Mouse (Mus musculus): ENCODE measurements around the gene Hist1h1t. TPM values are rescaled to one million over a fixed set of nuclear protein-coding genes. Genes with fewer than 3 reads are reported as not detected.
"Not testable (repeated sequence)": the region's sequence is repeated elsewhere in the genome, so short reads cannot be mapped to it uniquely, and the experiment has no call there.

Hist1h1t gene
- not detected in 2 replicates for polyA plus RNA-seq (2015; fragmentation: Nextera tagmentation; extraction: Ambion mirVana)

DNA sequence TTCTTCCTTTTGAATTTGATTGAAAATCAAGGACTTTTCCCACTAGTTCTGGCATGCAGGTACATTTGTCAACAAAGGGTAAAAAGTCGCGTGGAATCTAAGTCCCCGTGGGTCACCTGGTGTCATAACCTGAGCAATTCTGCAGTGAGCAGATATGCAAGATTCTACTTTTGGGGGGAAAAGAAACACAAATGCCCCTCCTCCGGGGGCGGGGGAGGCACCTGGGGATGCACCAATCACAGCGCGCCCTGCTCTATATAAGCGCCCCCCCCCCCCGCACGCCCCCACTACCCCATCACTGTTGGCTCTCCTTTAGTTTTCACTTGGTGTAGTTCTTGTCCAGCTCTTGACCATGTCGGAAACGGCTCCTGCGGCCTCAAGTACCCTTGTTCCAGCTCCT, at the start of gene Hist1h1t:
Hist1h1t (plus strand) TSS at position 301 of the 400 bp plus-strand sequence.
- H3K27me3 ChIP-seq (replicated peaks), result no peaks in the 10 kb centered on the region
- H3K9ac ChIP-seq, result no peak within 1 kb of the TSS
- H3K4me1 ChIP-seq (replicated peaks), result 0 out of 2 replicates have a peak, but pooled peaks cover 7% of the 10 kb centered on the region
- H3K9me3 ChIP-seq, result no peaks in the 10 kb centered on the region
- H3K4me3 ChIP-seq (replicated peaks), result no peak within 1 kb of the TSS
- H3K27ac ChIP-seq, result 0 out of 2 replicates have a peak within 1 kb of the TSS, but pooled peaks have one; percentile 32
- no peak within 1 kb of the TSS for H3K4me2 ChIP-seq (replicated peaks)
- WGBS, result 55% methylated on average over 10 of the region's 13 CpGs
- ATAC-seq, result no peak
- H3K36me3 ChIP-seq, result no peaks in the 10 kb centered on the region

DNA sequence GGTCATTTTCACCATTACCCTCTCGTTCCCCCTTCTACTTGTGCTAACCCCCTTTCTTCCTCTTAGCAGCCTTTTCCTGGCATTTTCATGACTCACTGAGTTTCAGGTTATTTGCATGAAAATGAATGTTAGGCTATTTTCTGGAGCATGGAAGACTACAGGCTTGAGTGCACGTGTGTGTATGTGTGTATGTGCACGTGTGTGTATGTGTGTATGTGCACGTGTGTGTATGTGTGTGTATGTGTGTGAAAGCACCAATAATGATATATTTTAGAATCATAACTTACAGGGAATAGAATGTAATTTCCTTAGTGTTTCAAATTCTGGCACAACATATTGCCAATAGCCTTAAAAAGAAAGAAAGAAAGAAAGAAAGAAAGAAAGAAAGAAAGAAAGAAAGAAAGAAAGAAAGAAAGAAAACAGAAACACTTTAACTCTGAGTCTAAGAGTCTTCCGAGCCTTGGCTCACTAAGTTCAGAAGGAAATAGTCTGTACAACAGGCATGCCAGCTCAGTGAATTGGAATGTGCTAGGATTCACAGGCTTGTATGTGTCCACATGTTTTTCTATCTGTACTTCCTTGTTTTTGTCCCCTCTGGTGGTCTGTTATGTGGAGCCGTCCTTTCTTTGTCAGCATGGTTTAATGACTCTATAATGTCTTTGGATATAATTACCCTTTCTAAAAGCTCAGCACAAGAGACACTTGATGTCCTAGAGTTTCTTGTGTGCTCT, 35.8 kb upstream of the Hist1h1t start:
- H3K4me1 ChIP-seq (replicated peaks), result no peaks in the 10 kb centered on the region
- ATAC-seq, result no peak
- no peak overlapping the region for H3K4me3 ChIP-seq (replicated peaks)
- no peak overlapping the region for H3K27ac ChIP-seq
- no peak overlapping the region for H3K4me2 ChIP-seq (replicated peaks)
- H3K9ac ChIP-seq, result no peak overlapping the region
- no peaks in the 10 kb centered on the region for H3K9me3 ChIP-seq
- 69% methylated on average over 6 of the region's 6 CpGs for WGBS
- no peaks in the 10 kb centered on the region for H3K27me3 ChIP-seq (replicated peaks)
- no peaks in the 10 kb centered on the region for H3K36me3 ChIP-seq

DNA sequence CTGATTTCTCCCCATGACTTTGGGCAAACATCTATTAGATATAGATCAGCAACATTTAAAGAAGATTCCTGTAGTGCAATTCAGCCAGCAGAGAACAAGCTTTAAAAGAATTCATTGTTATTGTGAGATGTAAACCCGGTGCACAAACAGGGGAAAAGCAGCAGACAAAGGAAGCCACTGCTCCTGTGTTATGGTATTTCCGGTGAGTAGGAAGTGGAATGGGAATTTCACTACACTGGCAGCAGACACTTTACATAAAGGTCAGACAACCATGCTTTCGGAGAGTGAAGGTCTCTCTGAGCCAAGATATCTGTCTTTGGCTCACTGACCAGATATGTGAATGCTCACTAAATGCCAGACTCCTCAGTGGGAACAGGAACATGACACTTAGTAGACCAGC, 33.1 kb upstream of the Hist1h1t start:
- Histone ChIP-seq H3K36me3 (no peaks in the 10 kb centered on the region), H3K9me3 (no peaks in the 10 kb centered on the region), H3K9ac (no peak overlapping the region), H3K27ac (no peak overlapping the region), H3K4me2 (replicated peaks) (no peak overlapping the region), H3K4me3 (replicated peaks) (no peak overlapping the region), H3K4me1 (replicated peaks) (no peaks in the 10 kb centered on the region), H3K27me3 (replicated peaks) (no peaks in the 10 kb centered on the region)
- 63% methylated on average over 3 of the region's 3 CpGs for WGBS
- ATAC-seq, result no peak

DNA sequence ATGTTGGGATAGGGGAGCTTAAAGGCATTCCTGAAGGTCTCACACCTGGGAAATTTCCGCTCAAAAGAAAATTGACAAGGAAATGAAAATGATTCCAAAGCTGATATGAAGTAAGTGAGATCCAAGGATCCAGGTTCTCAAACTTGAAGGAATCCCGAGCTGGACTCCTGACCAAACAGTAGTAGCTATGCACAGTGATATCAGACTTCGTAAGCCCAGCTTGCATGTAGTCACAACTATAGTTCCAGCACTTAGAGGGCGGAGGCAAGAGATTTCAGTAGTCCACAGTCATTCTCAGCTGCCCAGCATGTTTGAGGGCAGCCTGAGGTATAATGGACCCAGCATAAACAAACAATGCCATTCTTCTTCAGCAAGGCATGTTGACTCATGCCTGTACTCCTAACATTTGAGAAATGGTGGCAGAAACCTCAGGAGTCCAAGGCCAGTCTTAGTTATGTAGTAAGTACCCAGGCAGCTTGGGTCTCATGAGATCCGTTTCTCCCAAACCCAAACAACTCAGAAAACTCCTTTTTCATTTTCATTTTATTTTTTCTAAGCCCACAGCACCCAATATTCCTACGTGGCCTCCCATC, 13.5 kb upstream of the Hist1h1t start:
- Histone ChIP-seq H3K9ac (no peak overlapping the region; the same call in 1 of the 2 replicates), H3K36me3 (no peaks in the 10 kb centered on the region), H3K27ac (no peak overlapping the region), H3K9me3 (no peaks in the 10 kb centered on the region), H3K4me1 (replicated peaks) (peaks cover 6% of the 10 kb centered on the region), H3K4me3 (replicated peaks) (no peak overlapping the region), H3K4me2 (replicated peaks) (0 out of 2 replicates have a peak overlapping the region, but pooled peaks have one; percentile 51), H3K27me3 (replicated peaks) (no peaks in the 10 kb centered on the region)
- 74% methylated on average over 6 of the region's 6 CpGs for WGBS
- no peak for ATAC-seq

DNA sequence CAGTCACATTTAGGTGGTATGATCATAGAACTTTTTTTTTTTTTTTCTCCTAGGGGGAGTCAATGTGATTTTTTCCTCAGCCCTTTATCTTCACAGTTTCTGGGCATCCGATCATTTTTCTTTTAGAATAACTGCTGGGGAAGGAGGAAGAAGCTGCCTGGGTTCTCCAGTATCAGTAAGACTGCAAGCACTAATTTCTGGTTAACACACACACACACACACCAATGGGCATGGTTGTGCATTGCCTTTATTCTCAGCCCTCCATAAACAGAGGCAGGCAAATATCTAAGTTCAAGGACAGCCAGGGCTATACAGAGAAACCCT, 13.0 kb upstream of the Hist1h1t start:
- Histone ChIP-seq H3K9me3 (no peaks in the 10 kb centered on the region), H3K4me2 (replicated peaks) (peak overlapping the region; percentile 51), H3K27me3 (replicated peaks) (no peaks in the 10 kb centered on the region), H3K9ac (peak overlapping the region; percentile 37; the same call in 1 of the 2 replicates), H3K4me3 (replicated peaks) (peak overlapping the region; percentile 38), H3K36me3 (no peaks in the 10 kb centered on the region), H3K4me1 (replicated peaks) (peaks cover 6% of the 10 kb centered on the region), H3K27ac (peak overlapping the region; percentile 92; the same call in 1 of the 2 replicates)
- no peak for ATAC-seq
- WGBS, result 54% methylated on average over 1 of the region's 1 CpGs

DNA sequence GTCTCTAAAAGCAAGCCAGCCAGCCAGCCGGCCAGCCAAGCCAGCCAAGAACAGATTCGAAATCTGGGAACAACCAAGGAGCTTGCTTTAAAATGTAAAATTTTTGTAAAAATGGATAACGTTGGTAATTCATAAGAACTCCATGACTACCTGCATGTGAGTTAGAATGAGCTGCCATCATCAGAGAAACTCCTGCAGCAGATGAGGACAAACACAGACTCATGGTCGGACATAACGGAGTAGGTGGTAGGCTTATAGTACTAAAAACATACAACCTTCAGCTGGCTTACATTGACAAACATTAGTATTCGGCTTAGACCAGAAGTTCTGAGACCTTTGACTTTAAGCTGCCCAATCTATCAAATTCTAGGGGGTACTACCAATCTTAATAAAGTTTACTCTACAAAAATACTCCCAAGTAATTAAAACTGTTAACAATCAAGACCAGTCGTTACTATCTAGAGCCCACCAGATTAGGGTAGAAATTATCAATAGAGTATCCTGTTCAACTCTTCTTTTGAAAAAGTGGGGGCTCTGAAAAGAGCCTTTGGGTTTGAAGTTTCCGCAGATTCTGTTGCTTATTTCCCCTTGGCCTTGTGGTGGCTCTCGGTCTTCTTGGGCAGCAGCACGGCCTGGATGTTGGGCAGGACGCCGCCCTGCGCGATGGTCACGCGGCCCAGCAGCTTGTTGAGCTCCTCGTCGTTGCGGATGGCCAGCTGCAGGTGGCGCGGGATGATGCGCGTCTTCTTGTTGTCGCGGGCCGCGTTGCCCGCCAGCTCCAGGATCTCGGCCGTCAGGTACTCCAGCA, 12.5 kb upstream of the Hist1h1t start:
- peak overlapping the region; percentile 37; the same call in 1 of the 2 replicates for H3K9ac ChIP-seq
- peak overlapping the region; percentile 92 for H3K27ac ChIP-seq
- H3K4me3 ChIP-seq (replicated peaks), result peak overlapping the region; percentile 38
- not testable (repeated sequence) for H3K27me3 ChIP-seq (replicated peaks); H3K4me1 ChIP-seq (replicated peaks); ATAC-seq; H3K9me3 ChIP-seq; H3K36me3 ChIP-seq
- 7% methylated on average over 16 of the region's 30 CpGs for WGBS
- H3K4me2 ChIP-seq (replicated peaks), result peak overlapping the region; percentile 51

DNA sequence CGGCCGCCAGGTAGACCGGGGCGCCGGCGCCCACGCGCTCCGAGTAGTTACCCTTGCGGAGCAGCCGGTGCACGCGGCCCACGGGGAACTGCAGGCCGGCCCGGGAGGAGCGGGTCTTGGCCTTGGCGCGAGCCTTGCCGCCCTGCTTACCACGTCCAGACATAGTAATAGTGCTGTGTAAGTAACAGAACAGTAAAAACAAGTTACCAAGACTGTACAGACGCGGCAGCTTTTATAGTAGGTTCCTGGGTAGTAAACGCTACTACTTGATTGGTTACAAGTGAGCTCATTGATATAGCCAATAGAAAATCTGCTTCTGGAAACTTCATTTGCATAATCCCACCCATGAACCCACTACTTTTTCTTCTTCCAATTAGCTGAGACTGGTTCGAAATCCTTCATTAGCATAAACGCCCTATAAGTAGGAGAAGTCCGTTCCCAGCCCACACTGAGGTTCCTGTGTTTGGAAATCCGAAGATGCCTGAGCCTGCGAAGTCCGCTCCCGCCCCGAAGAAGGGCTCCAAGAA, 11.8 kb upstream of the Hist1h1t start, which contains the start of the genes Hist1h2ac and Hist1h2bc:
Hist1h2ac (minus strand) TSS at position 194 of the 527 bp plus-strand sequence.
Hist1h2bc (plus strand) TSS at position 445 of the 527 bp plus-strand sequence.
- H3K27me3 ChIP-seq (replicated peaks), result no peaks in the 10 kb centered on the region

DNA sequence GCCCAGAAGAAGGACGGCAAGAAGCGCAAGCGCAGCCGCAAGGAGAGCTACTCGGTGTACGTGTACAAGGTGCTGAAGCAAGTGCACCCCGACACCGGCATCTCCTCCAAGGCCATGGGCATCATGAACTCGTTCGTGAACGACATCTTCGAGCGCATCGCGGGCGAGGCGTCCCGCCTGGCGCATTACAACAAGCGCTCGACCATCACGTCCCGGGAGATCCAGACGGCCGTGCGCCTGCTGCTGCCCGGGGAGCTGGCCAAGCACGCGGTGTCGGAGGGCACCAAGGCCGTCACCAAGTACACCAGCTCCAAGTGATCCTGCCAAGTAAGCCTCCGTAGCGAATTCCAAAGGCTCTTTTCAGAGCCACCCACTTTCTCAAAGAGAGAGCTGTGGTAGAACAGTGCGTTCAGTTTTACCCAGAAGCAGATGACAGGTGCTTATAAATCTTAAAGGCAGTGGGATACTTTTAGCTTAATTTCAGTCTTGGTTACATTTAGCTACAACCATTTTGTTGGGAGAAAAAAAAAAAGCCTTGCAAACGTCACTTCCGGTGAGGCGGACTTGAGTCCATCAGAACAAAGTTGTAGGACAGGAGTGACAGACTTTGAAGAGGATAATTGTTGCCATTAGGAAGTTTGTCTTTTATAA, 11.2 kb upstream of the Hist1h1t start:
- H3K9ac ChIP-seq, result peak overlapping the region; percentile 57
- ATAC-seq; H3K4me1 ChIP-seq (replicated peaks); H3K9me3 ChIP-seq; H3K27me3 ChIP-seq (replicated peaks); H3K36me3 ChIP-seq: not testable (repeated sequence)
- WGBS, result under 1% methylated on average over 20 of the region's 37 CpGs
- H3K4me2 ChIP-seq (replicated peaks), result peak overlapping the region; percentile 56
- peak overlapping the region; percentile 97 for H3K27ac ChIP-seq
- H3K4me3 ChIP-seq (replicated peaks), result peak overlapping the region; percentile 41

More for the DNA sequence above, 11.8 kb upstream of the Hist1h1t start, which contains the start of the genes Hist1h2ac and Hist1h2bc:
- Histone ChIP-seq H3K4me1 (replicated peaks) (peaks cover 6% of the 10 kb centered on the region), H3K27ac (peak within 1 kb of the TSS; percentile 97), H3K9ac (peak within 1 kb of the TSS; percentile 57), H3K4me3 (replicated peaks) (peak within 1 kb of the TSS; percentile 41), H3K36me3 (no peaks in the 10 kb centered on the region), H3K4me2 (replicated peaks) (peak within 1 kb of the TSS; percentile 56), H3K9me3 (no peaks in the 10 kb centered on the region)
- ATAC-seq, result peak; percentile 97
- 0% methylated on average over 32 of the region's 32 CpGs for WGBS

DNA sequence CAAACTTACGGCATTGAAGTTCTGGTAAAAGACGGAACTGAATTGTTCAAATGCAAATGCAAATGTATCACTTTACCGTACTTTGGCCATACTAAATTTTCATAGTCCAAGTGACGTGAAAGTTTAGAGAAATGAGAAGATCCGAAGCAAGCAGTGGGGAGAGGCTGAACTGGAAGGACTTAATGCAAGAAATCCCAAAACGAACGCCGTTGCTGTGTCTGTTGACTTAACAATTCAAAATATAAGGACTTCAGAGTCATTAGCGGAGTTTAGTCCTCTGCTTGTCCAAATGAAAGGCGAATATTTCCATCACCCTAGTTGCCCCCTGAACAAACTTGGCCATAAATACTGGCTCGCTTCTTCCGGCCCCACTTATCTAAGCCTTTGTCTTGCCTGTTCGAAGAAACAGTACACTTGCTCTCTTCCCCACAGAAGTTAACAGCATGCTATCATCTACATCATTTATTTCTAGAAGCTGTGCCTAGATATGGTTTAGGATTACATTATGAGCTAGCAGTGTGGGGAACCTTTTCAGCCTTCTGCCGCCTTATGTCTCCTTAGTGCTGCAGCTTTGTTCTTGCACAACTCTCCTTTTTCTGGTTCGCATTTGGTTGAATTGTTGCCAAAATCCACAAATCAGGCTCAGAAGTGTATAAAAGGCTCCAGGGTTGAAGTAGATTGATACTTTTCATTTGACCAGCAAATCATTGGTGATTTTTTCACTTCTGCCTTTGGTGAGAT, 10.3 kb upstream of the Hist1h1t start:
- Histone ChIP-seq H3K4me3 (replicated peaks) (peak overlapping the region; percentile 41), H3K9ac (peak overlapping the region; percentile 57), H3K36me3 (no peaks in the 10 kb centered on the region), H3K4me1 (replicated peaks) (peaks cover 6% of the 10 kb centered on the region), H3K27ac (peak overlapping the region; percentile 97), H3K27me3 (replicated peaks) (no peaks in the 10 kb centered on the region), H3K4me2 (replicated peaks) (peak overlapping the region; percentile 56), H3K9me3 (no peaks in the 10 kb centered on the region)
- no peak for ATAC-seq
- WGBS, result 2% methylated on average over 15 of the region's 15 CpGs

DNA sequence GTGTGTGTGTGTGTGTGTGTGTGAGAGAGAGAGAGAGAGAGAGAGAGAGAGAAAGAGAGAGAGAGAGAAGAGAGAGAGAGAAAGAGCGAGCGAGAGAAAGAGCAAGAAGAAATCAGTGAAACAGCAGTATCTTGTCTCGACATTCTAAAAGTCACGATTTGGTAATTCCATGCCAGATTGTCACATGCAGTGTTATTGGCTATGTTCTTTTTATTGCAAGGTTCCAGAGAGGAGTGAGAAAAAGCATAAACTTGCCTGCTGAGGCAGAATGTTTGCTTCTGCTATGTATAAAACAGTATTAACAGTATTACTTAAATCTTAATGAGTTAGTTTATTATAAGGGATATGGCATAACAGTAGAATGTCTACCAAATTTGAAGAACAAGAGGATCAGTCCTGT, 9.6 kb upstream of the Hist1h1t start:
- ATAC-seq, result no peak
- Histone ChIP-seq H3K4me2 (replicated peaks) (peak overlapping the region; percentile 56), H3K36me3 (no peaks in the 10 kb centered on the region), H3K4me3 (replicated peaks) (peak overlapping the region; percentile 41), H3K27me3 (replicated peaks) (no peaks in the 10 kb centered on the region), H3K9ac (peak overlapping the region; percentile 57), H3K9me3 (no peaks in the 10 kb centered on the region), H3K27ac (peak overlapping the region; percentile 97), H3K4me1 (replicated peaks) (peaks cover 8% of the 10 kb centered on the region)
- 38% methylated on average over 4 of the region's 4 CpGs for WGBS

DNA sequence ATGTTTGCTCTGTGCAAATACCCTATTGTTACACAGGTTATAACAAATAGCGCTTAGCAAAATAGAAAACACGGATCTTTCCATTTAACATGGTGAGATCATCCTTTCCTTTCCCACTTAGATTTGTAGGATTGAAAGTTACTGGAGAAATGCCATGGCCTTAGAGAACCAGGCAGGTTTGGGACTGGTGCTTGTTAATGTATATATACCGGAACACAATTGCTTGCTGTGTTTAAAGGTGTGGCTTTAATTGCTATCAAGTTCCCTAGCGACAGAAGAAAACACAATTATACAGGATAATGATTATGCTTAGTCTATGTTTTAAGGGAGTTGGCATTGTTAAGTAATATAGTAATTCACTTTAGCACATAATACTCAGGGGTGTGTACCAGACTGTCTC, 8.4 kb upstream of the Hist1h1t start:
- Histone ChIP-seq H3K4me1 (replicated peaks) (peaks cover 8% of the 10 kb centered on the region), H3K9ac (no peak overlapping the region), H3K4me3 (replicated peaks) (no peak overlapping the region), H3K36me3 (no peaks in the 10 kb centered on the region), H3K27ac (no peak overlapping the region), H3K9me3 (no peaks in the 10 kb centered on the region), H3K27me3 (replicated peaks) (no peaks in the 10 kb centered on the region), H3K4me2 (replicated peaks) (no peak overlapping the region)
- WGBS, result 60% methylated on average over 4 of the region's 4 CpGs
- no peak for ATAC-seq

All from intestine, embryonic 15.5 days (tissue).